Mouse (Mus musculus): ENCODE measurements at regions not wholly inside any gene's neighbourhood (a gene's known extent, or its start where the extent isn't known, plus 50 kb on each side); places are given as distances from the start of the nearest gene placed in this dataset.

DNA sequence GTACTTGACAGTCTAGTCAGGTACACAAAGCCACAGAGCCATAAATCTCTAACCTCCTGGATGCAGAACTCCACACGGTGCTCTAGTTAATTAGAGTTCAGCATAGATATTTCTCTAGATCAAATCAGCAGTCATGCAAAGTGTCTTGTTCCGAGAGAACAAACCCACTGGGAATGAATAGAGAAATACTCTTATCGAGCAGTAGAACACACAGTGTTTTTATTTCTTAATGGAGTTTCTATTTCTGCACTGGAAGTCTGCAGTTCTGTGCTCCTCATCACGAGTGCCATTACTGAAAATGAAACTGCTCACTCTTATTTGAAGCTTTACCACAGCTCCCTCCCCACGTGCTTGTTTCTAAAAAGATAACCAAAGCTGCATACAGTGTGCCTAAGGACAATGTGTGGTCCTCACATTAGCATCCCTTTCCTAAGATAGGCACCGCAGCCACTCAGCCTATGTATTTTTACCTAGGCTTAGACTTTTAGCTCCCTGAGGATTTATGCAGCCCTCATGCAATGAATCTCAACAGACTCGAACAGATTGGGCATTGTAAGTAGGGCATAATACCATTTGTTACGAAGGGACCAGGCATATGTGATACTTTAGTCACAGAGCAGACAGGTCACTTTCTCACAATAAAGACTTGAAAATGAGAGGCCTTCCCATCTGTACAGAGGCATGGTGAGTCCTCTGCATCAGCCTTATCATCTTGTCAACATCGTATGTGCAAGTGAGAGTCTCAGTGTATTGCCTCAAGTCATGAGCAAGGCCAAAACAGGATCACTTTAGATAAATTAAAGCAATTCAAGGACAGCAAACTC lies 301.5 kb downstream of the Arl4a start:
- in situ Hi-C loops (cut with MboI; ENCODE audit: unreplicated experiment in 2 of 2): loop anchor here in 1 of 2 experiments (10.0 kb wide), 1 partner anchor 298 kb away; the partner anchor contains the start of gene Arl4a

DNA sequence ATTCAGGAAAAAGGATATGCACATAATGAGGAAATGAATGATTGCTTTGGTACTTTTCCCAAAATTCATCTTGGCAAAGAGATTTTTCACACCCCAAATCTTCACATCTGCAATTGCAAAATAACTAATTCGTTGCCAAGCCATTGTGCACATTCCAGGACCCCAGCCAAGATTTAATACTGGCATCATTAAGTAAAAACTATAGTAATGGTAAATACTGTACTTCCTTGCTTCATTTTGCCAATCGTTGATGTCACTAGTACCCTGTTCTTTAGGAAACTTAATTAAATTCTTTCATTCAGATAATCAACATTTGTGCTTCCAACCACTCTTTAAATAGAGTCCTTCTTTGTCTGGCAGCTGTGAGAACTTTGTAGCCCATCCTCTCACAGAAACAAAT lies 303.6 kb downstream of the Arl4a start:
- in situ Hi-C loops (cut with MboI; ENCODE audit: unreplicated experiment in 2 of 2): loop anchor here in 1 of 2 experiments (10.0 kb wide), 1 partner anchor 301 kb away; the partner anchor contains the start of gene Arl4a

DNA sequence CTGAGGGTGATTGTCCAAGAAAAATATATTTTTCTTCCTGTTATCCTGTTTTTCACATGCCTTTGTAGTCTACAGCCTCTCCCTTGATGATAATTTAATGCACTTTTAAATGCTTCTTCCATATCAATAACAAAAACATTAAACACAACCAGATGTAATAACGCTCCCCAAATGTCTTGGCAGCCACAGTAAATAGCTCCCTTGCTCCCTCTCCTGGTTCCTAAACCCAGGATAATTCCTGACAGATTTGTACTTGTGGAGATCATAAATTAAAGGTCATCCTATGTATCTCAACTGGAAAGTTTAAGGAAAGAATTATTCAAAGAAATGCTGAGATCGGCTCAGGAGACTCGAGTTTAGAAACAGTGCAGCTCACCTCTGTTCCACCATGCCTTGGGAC lies 306.6 kb downstream of the Arl4a start:
- in situ Hi-C loops (cut with MboI; ENCODE audit: unreplicated experiment in 2 of 2): loop anchor here in 1 of 2 experiments (10.0 kb wide), 1 partner anchor 304 kb away; the partner anchor contains the start of gene Arl4a

DNA sequence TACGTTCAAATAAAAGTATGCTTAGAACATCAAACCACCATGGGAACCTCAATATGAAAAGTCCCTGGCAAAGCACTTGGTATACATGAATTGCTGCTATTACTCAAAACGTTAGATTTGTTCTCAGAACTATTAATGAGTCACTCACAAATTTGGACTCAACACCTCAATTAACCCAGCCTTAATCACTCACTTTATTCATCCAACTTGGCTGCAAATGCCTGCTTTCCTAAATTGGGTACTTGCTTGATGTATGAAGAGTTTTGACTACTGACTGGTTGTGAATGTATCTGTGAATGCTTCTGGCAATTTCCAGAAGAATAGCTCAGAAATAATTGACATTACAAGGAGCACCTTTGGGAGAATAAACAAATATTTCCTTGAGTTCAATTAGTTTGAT lies 308.6 kb downstream of the Arl4a start:
- in situ Hi-C loops (cut with MboI; ENCODE audit: unreplicated experiment in 2 of 2): no loop called here

DNA sequence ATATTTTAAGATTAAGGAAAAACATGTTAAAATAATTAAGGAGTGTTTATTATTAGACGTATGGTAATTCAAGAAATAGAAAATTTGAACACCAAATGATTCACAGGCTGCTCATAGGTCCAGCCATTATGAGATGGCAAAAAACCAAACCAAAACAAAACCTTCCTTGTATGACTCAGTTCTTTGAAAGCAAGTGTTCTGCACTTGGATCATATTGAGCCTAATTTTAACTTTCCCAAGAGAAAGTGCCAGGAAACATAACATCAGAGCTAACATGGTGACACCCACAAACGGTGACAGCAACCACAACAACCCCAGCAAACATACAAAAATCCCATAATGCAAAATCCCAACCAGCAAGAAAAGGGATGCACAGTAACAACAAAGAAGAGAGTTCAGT lies 313.7 kb downstream of the Arl4a start:
- in situ Hi-C loops (cut with MboI; ENCODE audit: unreplicated experiment in 2 of 2): no loop called here

DNA sequence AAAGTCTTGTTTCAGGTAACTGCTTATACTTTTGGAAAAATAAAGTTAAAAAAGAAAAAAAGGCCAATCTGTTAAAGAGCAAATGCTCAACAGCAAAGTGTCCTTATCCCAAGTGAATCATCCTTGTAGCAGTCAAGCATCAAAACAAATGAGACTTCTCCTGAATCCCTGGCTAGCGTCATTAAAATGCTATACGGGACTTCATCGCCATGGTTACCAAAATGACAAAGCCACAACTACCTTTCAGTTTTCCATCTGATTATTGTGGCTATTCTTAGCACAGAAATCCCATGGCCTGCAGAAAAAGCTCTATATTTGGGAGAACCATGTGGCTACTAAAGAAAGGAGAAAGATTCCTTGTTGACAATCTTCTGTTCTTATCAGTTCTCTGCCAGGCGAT lies 322.7 kb downstream of the Arl4a start:
- in situ Hi-C loops (cut with MboI; ENCODE audit: unreplicated experiment in 2 of 2): no loop called here

DNA sequence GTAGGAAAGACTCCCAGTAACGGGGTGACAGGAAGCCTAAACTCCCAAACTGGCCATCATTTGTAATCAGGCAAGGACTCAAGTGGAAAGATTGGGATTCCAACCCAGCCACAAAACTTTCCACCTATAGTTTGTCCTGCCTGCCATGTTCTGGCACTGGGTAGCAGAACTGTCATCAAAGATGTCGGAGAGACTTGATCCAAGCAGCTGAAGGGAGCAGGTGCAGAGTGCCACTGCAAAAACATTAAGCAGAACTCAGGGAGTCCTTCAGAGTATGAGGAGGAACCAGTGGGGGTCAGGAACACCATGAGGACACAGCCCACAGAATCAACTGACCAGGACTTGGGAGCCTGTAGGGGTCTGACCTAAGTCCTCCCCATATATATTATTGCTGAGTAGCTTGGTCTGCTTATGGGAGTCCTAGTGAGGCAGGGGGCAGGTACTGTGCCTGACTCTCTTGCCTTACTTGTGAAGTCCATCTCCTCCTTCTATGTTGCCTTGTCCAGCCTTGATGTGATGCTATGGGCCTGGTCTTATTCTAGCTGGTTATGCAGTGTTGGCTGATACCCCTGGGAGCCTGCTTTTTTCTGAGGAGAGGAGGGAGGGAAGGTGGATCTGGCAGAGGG lies 323.5 kb downstream of the Arl4a start:
- in situ Hi-C loops (cut with MboI; ENCODE audit: unreplicated experiment in 2 of 2): no loop called here

DNA sequence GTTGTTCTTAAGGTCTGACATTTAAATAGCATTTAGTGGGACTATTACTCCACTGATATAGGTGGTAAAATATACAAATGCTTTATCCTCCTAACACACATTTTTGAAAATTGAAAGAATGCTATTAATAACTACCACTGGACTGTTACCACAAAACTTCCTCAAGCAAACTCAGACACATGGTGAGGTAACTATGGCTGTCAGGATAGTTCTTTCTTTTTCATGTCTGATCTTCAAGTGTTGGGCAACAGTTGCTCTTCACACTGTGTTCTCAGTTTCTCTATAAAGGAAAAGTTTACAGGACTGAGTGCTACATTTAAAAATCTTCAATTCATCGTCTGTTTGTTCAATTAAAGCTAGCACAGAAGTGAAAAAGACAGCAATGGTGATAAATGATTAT lies 326.0 kb downstream of the Arl4a start:
- in situ Hi-C loops (cut with MboI; ENCODE audit: unreplicated experiment in 2 of 2): no loop called here

DNA sequence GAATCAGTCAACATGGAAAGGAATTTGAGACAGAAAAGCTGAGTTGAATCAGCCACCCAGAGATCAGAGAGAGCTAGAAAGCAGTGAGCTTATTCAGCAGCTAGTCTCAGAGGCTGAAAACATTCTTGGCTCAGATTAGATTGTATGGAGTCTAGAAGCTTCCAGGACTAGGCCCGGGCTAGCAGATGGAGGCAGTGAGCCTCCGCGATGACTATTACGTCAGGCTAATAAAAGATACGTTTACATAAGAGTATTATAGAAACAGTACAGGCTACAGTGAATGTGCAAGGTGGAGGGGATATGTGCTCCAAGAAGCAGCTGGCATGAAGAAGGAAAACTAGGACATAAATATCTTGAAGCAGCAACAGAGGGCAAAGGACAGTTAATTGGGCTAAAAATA lies 328.0 kb downstream of the Arl4a start:
- in situ Hi-C loops (cut with MboI; ENCODE audit: unreplicated experiment in 2 of 2): no loop called here

DNA sequence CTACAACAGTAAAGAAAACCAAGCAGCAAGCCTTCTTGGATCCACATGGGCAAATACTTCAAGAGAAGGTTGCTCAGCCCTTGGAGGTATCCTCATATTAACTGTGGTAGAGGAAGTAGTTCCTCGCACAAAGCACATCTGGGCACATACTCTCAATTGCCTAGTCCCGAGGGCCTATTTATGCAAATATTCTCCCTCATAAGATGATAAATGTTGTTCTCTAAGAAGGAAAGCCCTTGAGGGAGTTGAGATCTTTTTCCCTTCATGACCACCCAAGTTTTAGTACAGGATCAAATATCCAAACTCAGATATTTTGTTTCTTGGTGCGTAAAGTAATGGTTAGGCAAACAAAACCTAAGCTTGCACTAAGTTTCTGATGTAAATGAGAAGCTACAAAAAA lies 340.6 kb downstream of the Arl4a start:
- in situ Hi-C loops (cut with MboI; ENCODE audit: unreplicated experiment in 2 of 2): no loop called here

DNA sequence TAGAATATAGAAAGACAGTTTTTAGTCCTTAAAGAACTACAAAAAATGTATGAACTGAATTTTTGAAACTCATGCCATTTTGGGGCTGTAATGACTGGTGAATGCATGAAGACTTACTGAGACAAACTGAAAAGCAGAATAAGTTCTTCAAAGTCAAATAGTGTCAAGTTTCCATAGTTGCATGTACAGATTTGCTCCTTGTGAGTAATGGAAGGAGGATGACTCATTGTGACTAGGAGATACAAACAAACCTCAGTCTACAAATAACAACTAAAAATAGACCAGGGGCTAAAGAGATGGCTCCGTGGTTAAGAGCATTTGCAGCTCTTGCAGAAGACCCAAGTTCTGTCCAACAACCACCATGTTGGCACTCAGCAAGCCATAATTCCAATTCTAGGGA lies 342.5 kb downstream of the Arl4a start:
- in situ Hi-C loops (cut with MboI; ENCODE audit: unreplicated experiment in 2 of 2): no loop called here

DNA sequence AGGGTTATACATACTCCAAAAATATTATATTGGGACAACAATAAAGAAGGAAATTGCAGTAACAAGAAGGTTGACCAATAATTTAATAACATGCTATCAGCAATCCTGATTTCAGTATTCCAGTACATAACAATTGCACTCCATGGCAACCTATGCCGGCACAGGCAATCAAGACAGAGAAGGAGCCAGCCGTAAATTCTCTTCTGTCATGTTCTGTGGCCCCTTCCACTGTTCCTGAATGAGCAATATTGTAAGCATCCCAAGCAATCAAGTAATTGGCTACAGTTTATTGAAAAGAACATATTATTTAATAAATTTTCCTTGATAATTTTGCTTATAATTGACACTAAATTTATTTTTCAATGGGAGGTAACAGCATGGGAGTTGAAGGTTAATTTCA lies 345.8 kb downstream of the Arl4a start:
- in situ Hi-C loops (cut with MboI; ENCODE audit: unreplicated experiment in 2 of 2): no loop called here

DNA sequence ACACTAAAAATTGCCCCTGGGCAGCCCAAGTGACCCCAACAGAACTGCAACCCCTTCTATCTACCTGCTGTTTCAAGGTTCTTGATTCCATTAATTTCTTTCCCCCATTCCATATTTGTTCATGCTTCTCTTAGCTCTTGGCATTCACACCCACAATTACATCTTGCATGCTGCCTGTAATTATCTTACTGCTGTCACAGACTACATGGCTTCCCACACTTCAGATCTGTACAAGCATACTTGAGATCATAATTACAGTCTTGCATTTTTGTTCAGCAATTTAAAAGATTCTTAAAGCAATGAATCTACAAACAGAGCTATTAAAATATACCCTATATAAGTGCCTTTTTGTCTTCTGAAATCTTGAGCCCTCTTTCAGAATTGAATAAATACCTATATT lies 352.4 kb downstream of the Arl4a start:
- in situ Hi-C loops (cut with MboI; ENCODE audit: unreplicated experiment in 2 of 2): no loop called here

DNA sequence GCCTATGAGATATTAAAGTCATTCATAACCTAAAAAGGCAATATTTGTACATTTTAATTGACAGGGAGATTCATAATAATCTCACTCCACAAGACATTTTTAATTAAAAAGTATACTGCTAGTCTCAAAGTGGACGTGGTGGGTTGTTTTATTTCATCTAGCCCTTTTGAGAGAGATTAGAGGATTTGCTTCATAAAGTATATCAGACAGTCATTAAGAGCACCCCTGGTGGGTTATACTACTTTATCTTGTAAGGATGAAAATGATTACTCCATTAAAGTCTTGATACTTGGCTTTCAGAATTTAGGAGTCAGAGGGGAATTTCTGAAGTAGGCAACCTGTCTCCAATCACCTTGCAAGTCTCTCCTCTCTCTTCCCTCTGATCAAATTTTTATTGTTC lies 355.7 kb downstream of the Arl4a start:
- in situ Hi-C loops (cut with MboI; ENCODE audit: unreplicated experiment in 2 of 2): no loop called here

DNA sequence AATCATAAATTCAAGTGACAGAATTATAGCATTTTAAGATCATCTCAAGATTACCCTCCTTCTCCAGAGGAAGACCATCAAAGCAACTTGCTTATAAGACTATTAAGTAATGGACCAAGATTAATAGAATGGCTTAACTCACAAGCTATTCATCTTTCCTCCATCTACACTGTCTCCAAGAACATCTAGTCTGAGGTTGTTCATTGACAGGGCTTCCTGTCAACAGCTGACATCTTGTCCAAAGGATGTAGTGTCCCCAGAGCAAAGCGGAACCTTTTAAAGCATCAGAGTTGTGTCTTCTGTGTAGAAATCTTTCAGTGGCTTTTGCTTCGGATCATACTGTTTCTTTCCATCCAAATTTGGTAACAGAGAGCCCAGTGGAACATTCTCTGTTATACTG lies 362.2 kb downstream of the Arl4a start:
- in situ Hi-C loops (cut with MboI; ENCODE audit: unreplicated experiment in 2 of 2): loop anchor here in 1 of 2 experiments (10.0 kb wide), 1 partner anchor 219 kb away; no protein-coding TSS in a partner anchor

DNA sequence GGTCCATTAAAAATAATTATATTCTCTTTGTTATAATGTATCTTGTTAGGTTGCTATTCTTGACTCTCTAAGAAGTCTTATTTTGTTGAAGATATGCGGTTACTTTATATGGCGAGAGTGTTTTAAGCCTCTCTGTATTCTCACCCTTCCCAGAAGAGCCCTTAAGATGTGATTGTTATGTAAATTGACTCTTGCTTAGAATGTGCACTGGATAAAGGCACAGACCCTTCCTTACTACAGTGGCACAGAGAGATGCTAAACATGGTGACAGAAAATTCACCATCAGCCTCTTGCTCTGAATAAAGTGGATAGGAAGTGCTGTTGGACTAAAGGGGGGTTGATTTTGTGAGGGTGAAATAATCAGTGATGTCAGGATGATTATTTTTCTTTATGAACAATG lies 370.1 kb downstream of the Arl4a start:
- in situ Hi-C loops (cut with MboI; ENCODE audit: unreplicated experiment in 2 of 2): loop anchor here in 1 of 2 experiments (5.0 to 25.0 kb wide), 3 partner anchors 153 to 495 kb away; no protein-coding TSS in a partner anchor

DNA sequence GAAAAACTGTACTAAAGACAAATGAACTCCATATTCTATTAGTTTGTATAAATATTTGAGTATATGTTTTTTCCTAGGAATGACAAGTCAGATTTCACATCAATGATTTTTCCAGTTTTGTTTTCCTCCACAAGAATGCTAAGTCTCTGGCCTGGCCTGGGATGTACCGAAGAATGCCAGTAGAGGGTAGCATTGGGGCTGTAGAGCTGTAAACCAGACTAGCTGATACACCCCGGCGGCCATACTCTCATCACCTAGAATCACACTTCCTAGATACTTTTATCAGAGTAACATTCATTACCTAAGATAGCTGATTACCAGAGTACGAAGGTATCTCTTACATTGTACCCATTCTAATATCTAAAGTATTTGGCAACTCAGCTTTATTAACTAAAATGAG lies 372.4 kb downstream of the Arl4a start:
- in situ Hi-C loops (cut with MboI; ENCODE audit: unreplicated experiment in 2 of 2): loop anchor here in 1 of 2 experiments (5.0 to 25.0 kb wide), 3 partner anchors 151 to 497 kb away; no protein-coding TSS in a partner anchor

DNA sequence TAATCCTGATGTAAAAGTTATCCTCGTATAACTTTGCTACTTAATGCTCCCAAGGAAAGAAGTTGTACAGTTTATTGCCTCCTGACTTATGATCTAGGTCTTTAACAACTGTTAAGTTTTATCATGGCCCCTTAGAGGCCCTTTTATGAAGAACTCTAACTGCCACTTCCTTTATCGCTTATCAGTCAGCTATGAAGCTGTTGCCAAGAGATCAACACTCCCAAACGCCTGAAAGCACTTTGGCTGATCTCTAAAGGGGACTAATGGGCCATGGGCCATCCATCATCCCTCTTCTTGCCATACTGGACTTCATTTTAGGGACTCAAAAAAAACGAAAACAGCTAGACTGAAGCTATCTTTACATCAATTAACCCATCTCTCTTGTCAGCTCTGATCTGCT lies 377.4 kb downstream of the Arl4a start:
- in situ Hi-C loops (cut with MboI; ENCODE audit: unreplicated experiment in 2 of 2): loop anchor here (5.0 to 25.0 kb wide), 4 partner anchors 143 to 502 kb away; partner anchors contain the start of gene Arl4a (in 1 of the 2)

DNA sequence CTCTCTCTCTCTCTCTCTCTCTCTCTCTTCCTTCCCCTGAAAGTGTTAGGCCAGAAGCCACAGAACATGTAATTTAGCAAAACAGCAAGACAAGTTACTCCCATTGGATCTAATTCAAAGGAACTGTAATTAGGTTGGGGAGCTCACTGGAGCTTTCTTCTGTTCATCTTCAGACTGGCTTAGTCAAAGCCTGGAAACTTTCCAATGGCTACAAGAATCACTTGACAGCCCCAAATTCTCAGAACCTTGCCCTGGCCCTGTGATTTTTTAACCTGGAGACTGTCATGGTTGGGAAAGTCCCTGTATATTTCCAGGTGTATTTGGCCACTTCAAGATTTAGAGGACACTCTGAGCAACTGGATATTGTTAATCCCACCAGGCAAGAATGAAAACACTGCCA lies 381.2 kb downstream of the Arl4a start:
- in situ Hi-C loops (cut with MboI; ENCODE audit: unreplicated experiment in 2 of 2): loop anchor here in 1 of 2 experiments (25.0 kb wide), 1 partner anchor 506 kb away; no protein-coding TSS in a partner anchor

DNA sequence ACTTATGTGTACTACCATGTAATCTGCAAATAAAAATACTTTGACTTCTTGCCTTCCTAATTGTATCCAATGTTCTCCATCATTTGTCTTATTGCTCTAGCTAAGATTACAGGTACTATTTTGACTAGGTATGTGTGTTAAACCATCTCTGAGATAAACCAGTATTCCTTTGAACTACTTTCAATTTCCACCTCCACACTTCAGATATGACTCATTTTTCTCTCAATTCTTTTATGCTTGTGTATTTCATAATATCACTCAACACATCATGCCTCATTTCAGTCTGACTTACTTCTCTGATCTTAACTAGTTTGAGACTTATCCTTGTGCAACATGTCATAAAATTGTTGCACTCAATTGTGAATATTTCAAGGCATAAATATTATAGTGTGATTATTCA lies 388.9 kb downstream of the Arl4a start:
- in situ Hi-C loops (cut with MboI; ENCODE audit: unreplicated experiment in 2 of 2): no loop called here

DNA sequence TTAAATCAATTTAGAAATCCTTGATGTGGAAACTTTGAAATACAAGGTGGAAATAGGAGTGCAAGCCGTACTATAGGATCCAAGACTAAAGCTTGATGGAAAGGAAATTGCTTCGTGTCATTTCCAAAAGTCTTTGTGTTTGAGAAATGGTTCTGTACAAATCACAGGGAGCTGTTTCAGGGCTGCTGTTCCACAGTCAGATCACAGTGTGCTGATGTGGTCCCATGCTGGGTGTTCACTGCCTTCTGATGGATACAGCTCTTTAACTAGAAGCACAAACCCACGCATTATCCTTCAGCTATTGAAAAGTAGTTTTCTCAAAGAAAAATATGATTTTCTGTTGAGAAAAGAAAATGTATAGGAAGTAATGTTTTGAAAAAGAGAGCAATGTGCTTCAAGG lies 391.3 kb downstream of the Arl4a start:
- in situ Hi-C loops (cut with MboI; ENCODE audit: unreplicated experiment in 2 of 2): no loop called here

DNA sequence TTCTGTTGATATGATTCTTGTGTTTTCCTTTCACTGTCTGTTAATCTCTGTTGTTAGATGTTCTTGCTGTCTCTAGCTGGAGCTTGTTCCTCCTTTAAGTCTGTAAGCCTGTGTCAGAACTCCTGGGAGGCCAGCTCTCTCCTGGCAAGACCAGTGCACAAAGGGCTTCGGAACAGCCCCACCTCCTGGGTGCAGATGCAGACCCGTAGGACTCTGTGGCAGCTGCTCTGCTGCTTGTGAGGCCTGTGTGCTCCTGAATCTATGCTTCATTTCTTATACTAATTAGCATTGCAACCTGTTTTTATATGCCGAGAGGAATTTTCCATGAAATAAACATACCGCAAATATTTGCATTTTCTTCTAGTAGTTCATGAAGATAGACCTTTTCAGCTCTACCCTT lies 392.2 kb downstream of the Arl4a start:
- in situ Hi-C loops (cut with MboI; ENCODE audit: unreplicated experiment in 2 of 2): no loop called here

Data from v-Abl transformed pro-B cells (cell line).